Mouse (Mus musculus) liver, adult 2 months (tissue): ENCODE measurements at regions not wholly inside any gene's neighbourhood (a gene's known extent, or its start where the extent isn't known, plus 50 kb on each side); places are given as distances from the start of the nearest gene placed in this dataset.

ENCODE experiments used
- DNase-seq: peaks from one replicate; pipeline ENCODE4 v3.0.0-alpha.2; 2011; ENCODE audit warnings: low read depth, low spot score; ENCODE audit errors: extremely low read depth
- H3K27ac ChIP-seq: fragments of 200-500 bp; replicated peaks from 2 replicates; pipeline ENCODE4 v1.5.1; 2012; ENCODE audit warnings: low read depth, mild to moderate bottlenecking, control low read depth, inconsistent platforms, low read length; ENCODE audit not compliant: insufficient read depth
- H3K27me3 ChIP-seq: fragments of 200-500 bp; 2 replicates; pipeline ENCODE4 v1.6.1; 2012; ENCODE audit warnings: mild to moderate bottlenecking, moderate library complexity, low read length, inconsistent platforms; ENCODE audit not compliant: control insufficient read depth, insufficient read depth
- H3K36me3 ChIP-seq: fragments of 200-500 bp; 2 replicates; pipeline ENCODE4 v1.6.1; 2012; ENCODE audit warnings: low read length, inconsistent platforms; ENCODE audit not compliant: control insufficient read depth, insufficient read depth
- H3K4me1 ChIP-seq: fragments of 200-500 bp; 2 replicates; pipeline ENCODE4 v1.6.1; 2011; ENCODE audit warnings: low read length; ENCODE audit not compliant: control insufficient read depth, insufficient read depth
- H3K4me3 ChIP-seq: fragments of 200-500 bp; 2 replicates; pipeline ENCODE4 v1.5.1; 2011; ENCODE audit warnings: low read depth, mild to moderate bottlenecking, control low read depth, low read length, moderate library complexity; ENCODE audit not compliant: insufficient read depth
- H3K79me2 ChIP-seq: fragments of 200-500 bp; 2 replicates; pipeline ENCODE4 v1.6.1; 2012; ENCODE audit warnings: inconsistent platforms, mild to moderate bottlenecking, low read length, moderate library complexity; ENCODE audit not compliant: control insufficient read depth, insufficient read depth
- H3K9ac ChIP-seq: fragments of 200-500 bp; 2 replicates; pipeline ENCODE4 v1.6.1; 2012; ENCODE audit warnings: low read depth, mild to moderate bottlenecking, control low read depth, inconsistent platforms, low read length
- CTCF ChIP-seq: fragments of 200-500 bp; IDR thresholded peaks from 2 replicates; pipeline ENCODE4 v1.5.1; 2011; ENCODE audit warnings: low read depth, low read length, control low read depth
- POLR2A ChIP-seq: fragments of 200-500 bp; IDR thresholded peaks from 2 replicates; pipeline ENCODE4 v1.6.1; 2011; ENCODE audit warnings: low read length, control low read depth; ENCODE audit not compliant: insufficient read depth; ENCODE audit errors: extremely low read depth
- WGBS: fragments of 180-500 bp; shearing (Covaris S2); methylation state at CpG from one replicate; pipeline ENCODE4 v1.1.7; 2018; 5-methylcytosine and 5-hydroxymethylcytosine counted together

- H3K36me3 ChIP-seq, result no peaks in the 10 kb centered on the region
- H3K4me1 ChIP-seq, result no peaks in the 10 kb centered on the region
- H3K4me3 ChIP-seq, result no peak overlapping the region
- H3K79me2 ChIP-seq, result no peaks in the 10 kb centered on the region
- no peak overlapping the region for H3K9ac ChIP-seq
- H3K27me3 ChIP-seq, result no peaks in the 10 kb centered on the region
- H3K27ac ChIP-seq, result no peak overlapping the region
- 59% methylated on average over 4 of the region's 4 CpGs for WGBS
- DNase-seq, result no peak
- TF ChIP-seq POLR2A (no peak), CTCF (no peak)
Observed at GRCm38 (mm10) chr8:41713634-41714330, 296.9 kb upstream of the Frg1 start.

DNA sequence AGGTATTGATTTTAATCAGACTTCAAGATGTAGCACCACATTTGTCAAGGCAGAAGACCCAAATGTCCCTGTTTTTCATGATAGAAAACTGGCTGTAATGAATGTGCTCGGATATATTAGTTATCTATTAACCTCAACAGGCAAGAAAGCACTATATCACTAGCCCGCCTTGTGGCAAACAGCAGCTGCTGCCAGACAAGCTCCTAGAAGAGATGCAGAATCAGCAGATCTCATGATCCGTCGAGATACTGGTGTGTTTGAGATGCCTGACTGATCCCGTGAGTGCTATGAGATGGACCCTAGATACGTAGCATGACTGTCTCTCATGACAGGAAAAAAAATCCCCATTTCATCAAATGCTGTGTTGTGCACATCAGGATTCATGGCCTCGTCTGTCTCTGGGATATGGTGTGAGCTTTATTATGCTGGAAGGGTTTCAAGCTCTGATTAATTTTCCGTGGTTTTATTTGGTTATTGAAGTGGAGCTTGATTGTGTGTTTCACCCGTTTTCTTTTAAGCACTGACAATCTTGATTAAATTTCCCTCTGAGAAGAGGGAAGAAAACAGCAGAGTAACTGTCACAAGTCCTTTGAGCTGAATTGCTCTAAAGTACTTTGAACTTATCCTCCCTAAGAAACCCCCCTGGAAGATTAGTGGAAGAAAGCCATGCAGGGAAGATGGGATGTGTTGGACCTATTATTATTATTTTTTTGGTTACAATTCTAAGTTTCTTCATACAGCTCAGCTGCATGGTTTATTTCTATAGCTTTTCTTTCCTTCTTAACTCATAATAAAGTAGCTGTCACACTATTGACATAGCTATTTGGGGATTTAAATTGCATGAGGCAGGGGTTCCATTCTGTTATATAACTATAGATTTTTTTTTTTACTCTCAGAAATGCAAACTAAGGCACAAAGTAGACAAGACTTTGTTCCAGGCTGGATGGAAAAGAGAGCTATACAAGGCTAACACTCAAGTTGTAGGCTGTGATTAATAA, 287.4 kb upstream of the Frg1 start:
- Histone ChIP-seq H3K9ac (no peak overlapping the region), H3K36me3 (no peaks in the 10 kb centered on the region), H3K4me1 (no peaks in the 10 kb centered on the region), H3K4me3 (no peak overlapping the region), H3K79me2 (no peaks in the 10 kb centered on the region), H3K27me3 (no peaks in the 10 kb centered on the region), H3K27ac (no peak overlapping the region)
- WGBS, result 59% methylated on average over 9 of the region's 9 CpGs
- DNase-seq, result no peak
- no peak for TF ChIP-seq CTCF
- no peak for TF ChIP-seq POLR2A
